Mouse (Mus musculus): ENCODE results near the gene Rnf41.

Gene Rnf41

DNA sequence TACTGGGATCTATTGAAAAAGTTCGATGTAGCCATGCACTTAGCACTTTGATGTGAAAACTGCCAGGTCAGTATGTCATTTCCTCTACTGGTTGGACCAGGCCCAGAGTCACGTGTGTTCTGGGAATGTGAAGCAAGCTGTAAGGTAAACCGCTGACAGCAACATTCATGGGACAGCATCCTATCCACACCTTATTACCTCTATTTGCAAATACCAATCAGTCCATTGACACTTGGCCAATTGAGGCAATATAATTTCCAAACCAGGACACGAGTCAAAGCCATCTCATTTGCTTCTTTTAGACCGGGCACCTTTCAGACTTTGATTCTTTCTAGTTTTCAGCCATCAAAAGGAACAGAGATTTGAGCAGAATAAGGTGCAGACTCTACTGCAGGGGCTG is 17.6 kb downstream of the Rnf41 start:
- no peak for DNase-seq (ENCODE audit: low read depth, low spot score)

DNA sequence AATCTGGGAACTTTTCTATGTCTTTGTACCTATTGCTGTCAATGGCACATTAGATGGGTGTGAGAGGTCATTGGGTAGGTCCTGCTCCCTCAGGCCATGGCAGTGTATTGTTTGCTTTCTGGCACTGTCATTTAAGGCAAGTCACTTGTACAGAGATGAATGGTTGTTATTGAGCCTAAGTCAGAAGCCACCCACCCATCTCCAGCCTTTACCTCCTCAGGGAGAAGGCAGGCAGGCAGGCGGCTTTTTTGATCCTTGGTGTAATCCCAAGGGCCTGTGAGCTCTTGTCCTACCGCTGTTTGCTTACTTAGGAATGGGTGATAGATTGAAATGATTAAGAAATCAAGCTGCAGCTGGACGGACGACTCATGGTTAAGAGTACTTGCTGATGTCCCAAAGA is 18.0 kb downstream of the Rnf41 start:
- no peak for DNase-seq (ENCODE audit: low read depth, low spot score)

DNA sequence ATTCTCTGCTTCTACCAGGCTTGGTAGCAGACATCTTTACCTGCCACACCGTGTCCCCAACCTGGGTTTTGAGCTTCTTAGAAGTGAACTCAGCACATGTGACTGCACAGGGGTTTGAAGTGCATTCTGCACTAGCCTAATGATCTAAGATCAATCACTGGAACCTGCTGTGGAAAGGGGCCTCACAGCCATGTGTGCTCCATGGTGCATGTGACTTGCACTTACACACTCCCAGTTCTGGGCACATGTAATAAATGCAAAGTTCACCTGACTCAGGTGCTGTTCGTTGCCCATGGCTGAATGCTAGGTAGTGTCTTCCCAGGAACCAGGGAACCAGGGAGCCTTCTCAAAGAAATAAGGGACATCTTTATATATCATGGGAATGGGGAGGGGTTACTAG is 22.0 kb downstream of the Rnf41 start:
- DNase-seq (ENCODE audit: low read depth, low spot score) = no peak

DNA sequence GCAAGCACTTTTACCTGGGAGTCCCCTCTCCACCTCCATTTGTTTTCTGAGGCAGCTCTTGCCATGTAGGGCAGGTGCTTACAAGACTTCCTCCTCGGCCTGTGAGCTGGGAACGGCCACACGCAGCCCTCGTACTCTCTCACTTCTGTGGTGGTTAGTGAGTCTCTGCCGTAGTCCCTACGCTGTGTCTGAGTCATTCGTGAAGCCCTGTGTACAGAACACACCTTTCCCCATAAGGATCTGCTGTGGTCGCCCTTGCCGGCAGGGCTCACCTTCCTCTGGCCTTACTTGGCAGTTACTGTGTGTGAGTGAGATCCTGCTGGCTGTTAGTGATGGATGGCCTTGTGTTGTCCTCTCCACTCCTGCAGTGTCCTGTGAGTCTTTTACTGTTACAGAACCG is 23.2 kb downstream of the Rnf41 start:
- DNase-seq (ENCODE audit: low read depth, low spot score) = no peak

DNA sequence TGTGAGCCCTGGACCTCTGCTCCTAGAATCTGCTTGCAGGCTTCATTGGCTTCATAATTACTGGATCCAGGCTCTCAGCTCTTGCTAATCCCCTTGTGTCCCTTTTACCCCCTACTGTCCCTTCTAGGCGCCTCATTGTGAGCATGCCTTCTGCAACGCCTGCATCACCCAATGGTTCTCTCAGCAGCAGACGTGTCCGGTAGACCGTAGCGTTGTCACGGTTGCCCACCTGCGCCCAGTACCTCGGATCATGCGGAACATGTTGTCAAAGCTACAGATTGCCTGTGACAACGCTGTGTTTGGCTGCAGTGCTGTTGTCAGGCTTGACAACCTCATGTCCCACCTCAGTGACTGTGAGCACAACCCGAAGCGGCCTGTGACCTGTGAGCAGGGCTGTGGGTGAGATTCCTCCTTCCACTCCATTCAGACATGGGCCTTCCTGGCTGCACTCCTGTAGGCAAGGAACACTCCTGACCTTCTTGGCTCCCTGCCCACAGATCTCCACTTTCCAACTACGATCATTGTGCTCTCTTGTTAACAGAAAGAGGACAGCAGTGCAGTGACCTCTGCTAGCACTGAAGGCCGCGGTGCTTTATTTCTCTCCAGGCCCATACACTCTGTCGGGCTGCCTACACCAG is 23.8 kb downstream of the Rnf41 start:
- DNase-seq (ENCODE audit: low read depth, low spot score) = no peak

DNA sequence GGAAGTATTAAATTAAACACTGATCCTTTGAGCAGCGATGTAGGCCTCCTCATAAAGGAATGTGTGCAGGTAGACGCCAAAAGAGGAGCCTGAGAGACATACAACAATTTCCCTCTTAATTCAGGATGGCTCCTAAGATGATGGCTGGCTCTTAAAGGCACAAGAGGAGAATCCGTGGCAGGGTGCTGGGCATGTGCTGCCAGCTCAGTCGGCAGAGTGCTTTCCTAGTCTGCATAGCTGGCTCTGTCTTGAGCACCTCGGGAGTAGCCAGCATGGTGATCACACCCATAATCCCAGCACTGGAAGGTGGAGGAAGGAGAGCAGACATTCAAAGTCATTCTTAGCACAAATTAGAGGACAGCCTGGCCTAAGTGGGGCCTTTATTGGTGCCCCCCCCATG is 24.4 kb downstream of the Rnf41 start:
- no peak for DNase-seq (ENCODE audit: low read depth, low spot score)

DNA sequence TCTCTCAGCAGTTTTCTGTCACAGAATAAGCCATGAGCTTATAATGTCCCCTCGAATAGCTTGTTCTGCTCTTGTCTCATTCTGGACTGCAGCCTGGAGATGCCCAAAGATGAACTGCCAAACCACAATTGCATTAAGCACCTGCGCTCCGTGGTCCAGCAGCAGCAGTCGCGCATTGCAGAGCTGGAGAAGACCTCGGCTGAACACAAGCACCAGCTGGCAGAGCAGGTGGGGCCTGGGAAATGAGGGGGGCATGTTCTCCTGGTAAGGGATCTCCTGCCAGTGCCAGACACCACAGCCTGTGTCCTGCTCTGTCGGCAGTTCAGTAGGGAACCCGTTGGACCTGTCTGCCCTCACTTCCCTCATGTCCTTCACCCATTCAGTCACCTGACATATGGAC is 24.9 kb downstream of the Rnf41 start:
- no peak for DNase-seq (ENCODE audit: low read depth, low spot score)

DNA sequence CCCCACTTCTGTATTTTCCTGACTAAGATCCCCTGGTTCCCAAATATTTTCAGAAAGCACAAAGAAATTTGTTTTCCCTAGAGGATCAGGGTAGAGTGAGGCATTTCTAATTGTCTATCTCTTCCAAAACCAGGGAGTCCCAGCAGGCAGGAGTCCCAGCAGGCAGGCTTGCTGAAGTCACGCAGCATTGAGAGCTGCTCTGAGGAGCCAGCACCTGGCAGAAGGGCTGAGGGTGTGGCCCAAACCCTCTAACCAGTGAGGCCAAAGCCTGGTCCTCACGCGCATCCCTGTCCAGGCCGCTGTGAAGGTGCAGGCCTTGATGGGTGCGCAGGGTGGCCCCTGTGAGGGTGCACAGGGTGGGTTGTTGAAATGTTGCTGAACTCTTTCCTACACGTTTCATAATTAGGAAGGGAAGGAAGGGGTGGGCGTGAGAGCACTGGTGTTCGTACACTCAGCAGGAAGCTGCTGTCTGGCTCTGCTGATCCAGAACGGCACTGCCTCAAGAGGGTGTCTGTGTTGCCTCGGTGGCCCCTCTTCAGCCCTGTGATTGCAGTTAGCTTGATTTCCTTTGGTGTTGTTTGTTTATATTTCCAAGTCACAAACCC is 27.3 kb downstream of the Rnf41 start:
- no peak for DNase-seq (ENCODE audit: low read depth, low spot score)

DNA sequence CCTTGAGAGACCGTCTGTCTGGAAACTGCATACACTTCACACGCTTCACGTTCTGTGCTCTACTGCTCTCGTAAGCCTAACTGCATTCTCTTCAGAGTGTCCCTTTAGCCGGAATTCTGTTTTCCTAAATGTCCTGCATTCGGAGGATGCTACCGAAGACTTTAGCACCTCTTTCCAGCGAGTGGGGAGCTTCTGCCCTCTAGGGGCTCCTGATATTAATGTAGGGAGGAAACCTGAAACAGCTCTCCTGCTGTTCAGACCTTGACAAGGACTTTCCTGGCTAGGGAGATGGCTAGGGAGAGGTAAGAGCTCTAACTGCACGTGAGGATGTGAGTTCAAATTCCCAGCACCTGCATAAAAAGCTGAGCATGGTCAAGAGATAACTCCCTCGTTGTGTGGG is 28.9 kb downstream of the Rnf41 start:
- no peak for DNase-seq (ENCODE audit: low read depth, low spot score)

DNA sequence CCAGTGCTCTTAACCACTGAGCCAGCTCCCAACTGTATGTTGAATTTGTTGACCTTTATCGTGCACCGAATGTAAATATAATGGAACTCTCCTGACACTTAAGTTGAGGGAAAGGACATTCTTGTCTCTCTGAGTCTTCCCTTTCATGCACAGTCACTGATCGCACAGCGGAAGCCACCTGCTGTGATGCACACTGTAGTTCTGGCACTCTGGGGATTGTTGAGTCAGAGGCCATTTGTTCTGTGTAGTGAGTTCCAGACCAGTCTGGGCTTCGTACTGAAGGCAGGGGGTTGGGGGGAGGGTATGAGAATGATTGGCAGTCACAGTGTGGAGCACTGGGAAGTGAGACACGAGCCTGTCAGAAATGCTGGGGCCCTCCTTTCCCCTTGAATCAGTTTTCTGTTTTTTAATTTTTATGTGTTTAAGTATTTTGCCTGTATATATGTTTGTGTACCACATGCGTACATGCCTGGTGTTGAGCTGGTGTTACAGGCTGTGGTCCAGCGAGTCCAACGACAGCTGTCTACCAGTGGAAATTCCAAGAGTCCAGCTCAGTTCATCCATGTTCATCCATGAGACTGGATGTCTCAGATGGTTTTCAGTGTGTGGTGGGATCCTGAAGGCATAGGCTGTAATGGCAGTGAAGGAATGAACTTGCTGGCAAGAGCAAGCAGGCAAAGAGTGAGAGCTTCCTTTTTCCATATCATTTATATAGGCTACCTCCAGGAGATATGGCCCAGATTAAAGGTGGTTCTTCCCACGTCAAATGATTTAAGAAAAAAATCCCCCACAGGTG is 30.1 kb downstream of the Rnf41 start:
- no peak for DNase-seq (ENCODE audit: low read depth, low spot score)

DNA sequence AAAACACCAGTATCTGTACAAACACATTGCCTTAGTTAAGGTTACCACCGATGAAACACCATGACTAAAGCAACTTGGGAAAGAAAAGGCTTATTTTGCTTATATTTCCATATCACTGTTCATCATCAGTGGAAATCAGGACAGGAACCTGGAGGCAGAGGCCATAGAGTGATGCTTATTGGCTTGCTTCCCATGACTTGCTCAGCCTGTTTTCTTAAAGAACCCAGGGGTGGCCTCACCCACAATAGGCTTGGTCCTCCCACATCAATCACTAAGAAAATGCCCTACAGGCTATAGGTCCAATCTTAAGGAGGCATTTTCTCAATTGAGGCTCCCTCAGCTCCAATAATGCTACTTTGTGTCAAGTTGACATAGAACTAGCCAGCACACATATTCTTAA is 31.3 kb downstream of the Rnf41 start:
- no peak for DNase-seq (ENCODE audit: low read depth, low spot score)

DNA sequence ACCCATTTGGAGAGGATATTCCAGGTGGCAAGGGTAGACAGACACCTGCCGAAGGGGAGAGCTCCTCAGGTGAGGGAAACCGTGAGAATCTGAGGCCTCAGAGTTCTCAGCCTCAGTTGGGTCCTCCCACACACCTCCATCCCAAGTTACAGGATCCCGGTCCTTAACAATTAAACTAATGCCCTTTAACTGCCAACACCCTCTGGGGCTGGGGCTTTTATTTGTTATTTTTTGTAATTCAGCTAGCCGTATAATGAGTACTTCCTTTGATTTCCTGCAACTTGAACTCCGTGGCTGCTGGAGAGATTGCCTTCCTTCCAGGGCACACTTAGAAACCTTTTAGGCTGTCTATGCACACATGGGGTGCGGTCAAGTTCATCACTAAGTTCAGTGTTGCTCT is 32.9 kb downstream of the Rnf41 start:
- DNase-seq (ENCODE audit: low read depth, low spot score) = no peak

DNA sequence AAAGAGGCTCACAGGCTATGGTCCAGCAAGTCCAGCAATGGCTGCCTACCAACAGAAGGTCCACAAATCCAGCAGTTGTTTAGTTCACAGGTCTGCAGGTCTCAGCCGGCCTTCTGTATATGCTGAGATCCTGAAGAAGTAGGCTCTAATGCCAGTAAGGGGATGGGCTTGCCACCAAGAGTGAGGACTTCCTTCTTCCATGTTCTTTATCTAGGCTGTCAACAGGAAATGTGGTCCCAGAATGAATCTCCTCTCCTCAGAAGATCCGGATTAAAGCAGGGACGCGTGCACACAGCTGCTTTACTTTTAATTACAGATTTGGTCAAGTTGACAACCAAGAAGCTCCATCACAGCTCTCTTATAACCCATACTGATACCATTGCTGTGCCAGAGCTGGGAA is 34.0 kb downstream of the Rnf41 start:
- DNase-seq (ENCODE audit: low read depth, low spot score) = no peak

DNA sequence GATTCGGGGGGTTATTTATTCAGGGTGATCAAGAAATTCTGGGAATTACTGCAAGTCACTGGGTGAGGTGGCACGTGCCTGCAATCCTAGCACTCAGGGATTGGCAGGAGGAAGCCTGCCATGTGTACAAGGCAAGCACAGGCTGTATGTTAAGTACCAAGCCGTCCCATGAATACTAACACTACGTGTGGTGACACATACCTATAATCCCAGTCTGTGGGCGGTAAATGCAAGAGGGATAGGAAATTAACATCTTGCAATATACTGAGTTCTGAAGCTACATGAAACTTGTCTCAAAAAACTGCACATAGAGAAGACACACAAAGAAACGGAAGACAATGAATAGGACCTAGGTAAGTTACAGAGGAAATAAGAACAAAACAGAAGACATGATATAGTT is 39.6 kb downstream of the Rnf41 start:
- DNase-seq (ENCODE audit: low read depth, low spot score) = no peak

DNA sequence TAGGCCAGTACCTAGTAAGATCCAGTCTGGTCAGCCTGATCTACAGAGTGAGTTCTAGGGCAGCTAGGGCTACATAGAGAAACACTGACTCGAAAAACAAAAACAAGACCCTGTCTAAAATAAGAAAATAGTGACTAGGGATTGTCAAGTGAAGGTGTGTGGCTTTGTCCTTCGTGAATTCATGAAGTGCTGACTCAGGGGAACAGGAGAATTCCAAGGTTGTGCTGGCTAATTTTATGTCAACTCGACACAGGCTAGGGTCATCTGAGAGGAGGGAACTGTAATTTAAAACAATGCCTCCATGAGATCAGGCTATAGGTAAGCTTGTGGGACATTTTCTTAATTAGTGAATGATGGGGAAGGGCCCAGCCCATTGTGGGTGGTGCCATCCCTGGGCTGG is 43.0 kb downstream of the Rnf41 start:
- no peak for DNase-seq (ENCODE audit: low read depth, low spot score)

DNA sequence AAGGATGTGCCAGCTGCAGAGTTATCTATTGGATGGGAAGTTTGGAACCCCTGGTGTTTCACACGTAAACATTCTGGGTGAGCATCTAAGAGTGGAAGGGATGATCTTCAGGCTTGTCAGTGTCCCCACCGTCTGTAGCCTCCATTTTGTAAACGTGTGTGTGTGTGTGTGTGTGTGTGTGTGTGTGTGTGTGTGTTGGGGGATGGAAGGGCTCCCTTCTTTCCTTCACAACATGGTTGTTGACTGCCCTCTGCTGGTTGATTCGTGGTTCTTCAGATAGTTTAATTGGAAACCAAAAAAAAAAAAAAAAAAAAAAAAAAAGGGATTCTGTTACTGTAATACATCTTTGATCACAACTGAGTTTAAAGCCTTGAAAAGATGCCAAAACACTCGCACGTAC is 43.8 kb downstream of the Rnf41 start:
- peak; percentile 82 for DNase-seq (ENCODE audit: low read depth, low spot score)

DNA sequence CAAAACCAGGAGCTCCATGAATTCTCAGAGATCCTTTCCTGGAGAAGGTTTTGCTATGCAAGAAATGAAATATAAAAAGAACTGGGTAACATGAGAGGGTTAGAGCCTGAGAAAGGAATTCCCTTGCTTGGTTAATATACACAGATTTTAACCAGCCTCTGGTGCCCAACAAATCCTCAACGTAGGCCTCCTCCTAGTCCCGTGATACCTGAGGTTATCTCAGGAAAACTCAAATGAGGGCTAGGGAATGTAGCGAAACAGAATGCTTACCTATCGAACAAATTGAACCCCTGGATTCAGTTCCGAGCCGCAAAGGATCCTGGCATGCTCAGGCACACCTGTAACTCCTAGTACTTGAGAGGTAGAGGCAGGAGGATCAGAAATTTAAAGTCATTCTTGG is 46.2 kb downstream of the Rnf41 start:
- no peak for DNase-seq (ENCODE audit: low read depth, low spot score)

DNA sequence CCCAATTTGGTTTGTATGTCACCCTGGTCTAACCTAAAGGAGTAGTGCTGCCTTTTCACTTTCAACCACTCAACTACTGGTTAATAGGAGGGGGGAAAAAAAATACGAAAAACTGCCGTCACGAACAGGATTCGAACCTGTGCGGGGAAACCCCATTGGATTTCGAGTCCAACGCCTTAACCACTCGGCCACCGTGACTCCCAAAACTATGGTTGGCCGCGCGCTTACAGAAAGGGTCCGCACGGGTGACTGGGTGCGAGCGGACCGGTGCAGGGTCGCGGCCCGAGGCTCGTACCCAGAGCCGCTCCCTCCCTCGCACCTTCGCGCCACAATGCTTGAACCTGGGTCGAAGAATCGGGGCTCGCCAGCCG is 46.9 kb downstream of the Rnf41 start:
- peak; percentile 91 for DNase-seq (ENCODE audit: low read depth, low spot score)

DNA sequence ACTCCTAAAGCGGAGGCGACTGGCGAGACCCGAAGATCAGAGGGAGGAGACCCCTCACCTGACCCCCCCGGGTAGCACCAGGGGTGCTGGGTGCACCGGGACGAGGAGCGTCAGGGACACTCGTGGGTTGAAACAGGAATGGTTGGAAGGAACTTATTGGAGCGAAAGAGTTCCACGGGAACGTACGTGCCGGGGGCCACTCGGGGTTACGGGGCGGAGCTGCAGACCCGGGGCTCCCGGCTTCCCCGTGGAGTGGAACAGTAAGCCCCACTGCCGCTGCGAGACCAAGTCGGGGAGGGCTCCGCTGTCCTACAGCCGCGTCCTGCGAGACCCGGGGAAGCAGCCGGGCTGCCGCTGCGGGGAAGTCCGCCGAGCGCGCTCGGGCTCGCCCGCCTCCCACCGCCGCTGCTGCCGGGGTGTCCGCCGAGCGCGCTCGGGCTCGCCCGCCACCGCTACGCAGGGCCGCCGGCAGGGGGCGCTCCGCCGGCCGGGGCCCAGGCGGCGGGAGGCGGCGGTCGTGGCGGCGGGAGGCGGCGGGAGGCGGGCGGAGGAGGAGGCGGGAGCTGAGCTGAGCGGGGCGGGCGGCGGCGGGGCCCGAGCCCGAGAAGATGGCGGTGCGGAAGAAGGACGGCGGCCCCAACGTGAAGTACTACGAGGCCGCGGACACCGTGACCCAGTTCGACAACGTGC is 47.4 kb downstream of the Rnf41 start, which contains the start of gene Smarcc2:
Smarcc2 (plus strand) TSS at position 530 of the 690 bp plus-strand sequence.
- peak; percentile 51 for DNase-seq (ENCODE audit: low read depth, low spot score)

DNA sequence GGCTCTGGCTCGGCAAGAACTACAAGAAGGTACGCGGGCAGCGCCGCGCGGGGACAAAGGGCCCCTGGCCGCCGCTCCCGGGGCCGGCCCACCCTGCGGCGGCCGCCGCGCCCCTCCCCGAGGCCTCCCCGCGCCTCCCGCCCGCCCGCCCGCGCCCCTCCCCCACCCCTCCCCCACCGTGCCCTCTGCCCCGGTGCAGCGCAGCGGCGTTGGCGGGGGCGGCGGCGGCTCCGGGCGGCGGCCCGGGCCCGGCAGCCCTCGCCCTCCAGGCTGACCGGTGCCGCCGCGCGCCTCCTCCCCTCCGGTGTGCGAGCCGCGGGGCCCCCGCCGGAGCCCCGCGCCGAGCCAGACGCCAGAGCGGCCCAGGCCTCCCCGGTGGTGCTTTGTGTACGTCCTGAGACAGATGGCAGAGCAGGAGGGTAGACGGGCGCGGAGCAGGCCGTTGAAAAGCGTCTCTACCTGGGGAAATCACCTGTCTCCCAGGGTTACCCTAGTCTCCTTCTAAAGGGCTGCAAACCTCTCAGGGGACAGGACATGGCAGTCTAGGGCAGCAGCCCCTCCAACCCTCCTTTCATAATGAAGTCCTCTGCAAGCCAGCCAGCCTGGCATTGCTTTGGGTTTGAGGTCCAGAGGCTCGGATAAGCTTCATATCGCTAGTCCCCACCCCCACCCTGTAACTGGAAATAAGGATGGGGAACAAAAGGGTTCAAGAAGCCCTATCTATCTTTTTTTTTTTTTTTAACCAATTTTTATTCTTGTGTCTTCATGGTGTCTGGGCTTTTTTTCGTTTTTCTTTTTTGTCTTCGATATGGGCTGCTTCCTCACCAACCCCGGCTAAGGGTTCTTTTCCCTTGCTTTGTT is 48.2 kb downstream of the Rnf41 start:
- DNase-seq (ENCODE audit: low read depth, low spot score) = peak; percentile 40

DNA sequence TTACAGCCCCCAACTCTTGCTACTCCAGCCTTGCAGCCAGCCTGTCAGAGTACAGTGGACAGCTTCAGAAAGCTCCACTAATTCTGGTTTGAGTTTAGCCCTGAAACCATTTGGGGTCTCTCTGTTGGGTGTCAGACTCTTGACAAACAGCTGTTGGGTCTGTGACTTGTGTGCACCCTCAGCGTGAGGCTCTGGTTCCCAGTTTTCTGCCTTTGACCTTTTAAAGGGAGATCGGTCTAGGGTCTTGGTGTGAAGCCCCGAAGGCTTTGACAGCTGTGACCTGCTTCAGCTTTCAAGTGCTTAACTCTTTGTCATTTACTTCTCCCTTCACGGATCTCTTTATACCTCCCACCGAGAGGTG is 48.8 kb downstream of the Rnf41 start:
- DNase-seq (ENCODE audit: low read depth, low spot score) = peak; percentile 9

DNA sequence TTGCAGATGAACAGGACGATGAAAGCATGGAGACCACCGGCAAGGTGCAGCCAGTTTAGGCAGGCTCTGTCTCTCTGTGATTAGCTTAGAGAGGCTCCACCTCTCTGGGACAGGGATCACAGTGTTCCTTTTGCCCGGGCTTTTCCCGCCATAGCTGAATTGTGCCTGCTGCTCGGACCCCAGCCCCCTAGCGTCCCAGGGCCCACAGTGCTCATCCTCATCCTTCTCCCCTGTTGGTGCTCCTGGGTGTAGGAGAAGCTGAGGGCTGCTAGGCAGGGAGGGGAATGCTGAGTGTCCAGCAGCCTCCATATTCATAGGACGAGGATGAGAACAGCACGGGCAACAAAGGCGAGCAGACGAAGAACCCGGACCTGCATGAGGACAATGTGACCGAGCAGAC is 62.9 kb downstream of the Rnf41 start:
- DNase-seq (ENCODE audit: low read depth, low spot score) = no peak

Data from forelimb bud, embryonic 11.5 days (tissue).